Mouse (Mus musculus): ENCODE results near the gene C130079G13Rik. TPM values are rescaled to one million over a fixed set of nuclear protein-coding genes. Genes with fewer than 3 reads are reported as not detected.
"Not testable (repeated sequence)": the region's sequence is repeated elsewhere in the genome, so short reads cannot be mapped to it uniquely, and the experiment has no call there.

C130079G13Rik gene
- 0.07 and 0.10 TPM in 2 replicates for polyA plus RNA-seq (2015; fragmentation: Nextera tagmentation; extraction: Ambion mirVana)

DNA sequence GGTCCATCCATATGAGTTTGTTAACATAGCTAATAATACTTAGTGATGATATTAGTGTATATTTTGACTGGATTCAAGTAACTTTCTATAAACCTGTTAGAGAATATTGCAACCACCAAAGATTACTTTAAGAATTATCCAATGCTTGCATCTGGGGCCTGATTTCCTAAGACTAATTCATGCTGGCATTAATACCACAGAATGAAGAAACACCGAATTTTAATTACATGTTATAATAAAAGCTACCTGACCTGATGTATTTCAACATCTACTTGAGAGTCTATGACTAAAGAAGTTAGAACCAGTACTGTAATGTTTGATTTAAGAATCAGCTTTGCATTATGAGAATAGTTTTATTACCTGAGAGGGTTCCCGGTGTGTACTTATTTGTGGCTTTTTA lies at the start of gene C130079G13Rik:
TSS of gene C130079G13Rik (plus strand) at position 301 of the 400 bp plus-strand sequence.
- Histone ChIP-seq H3K27ac (no peak within 1 kb of the TSS), H3K9me3 (no peaks in the 10 kb centered on the region), H3K4me1 (no peaks in the 10 kb centered on the region), H3K4me3 (no peak within 1 kb of the TSS), H3K36me3 (no peaks in the 10 kb centered on the region), H3K4me2 (no peak within 1 kb of the TSS), H3K27me3 (no peaks in the 10 kb centered on the region), H3K9ac (no peak within 1 kb of the TSS)
- 81% methylated on average over 2 of the region's 2 CpGs for WGBS
- no peak for ATAC-seq (ENCODE audit: insufficient number of reproducible peaks, insufficient read depth, low FRiP score, low TSS enrichment, low read depth)

DNA sequence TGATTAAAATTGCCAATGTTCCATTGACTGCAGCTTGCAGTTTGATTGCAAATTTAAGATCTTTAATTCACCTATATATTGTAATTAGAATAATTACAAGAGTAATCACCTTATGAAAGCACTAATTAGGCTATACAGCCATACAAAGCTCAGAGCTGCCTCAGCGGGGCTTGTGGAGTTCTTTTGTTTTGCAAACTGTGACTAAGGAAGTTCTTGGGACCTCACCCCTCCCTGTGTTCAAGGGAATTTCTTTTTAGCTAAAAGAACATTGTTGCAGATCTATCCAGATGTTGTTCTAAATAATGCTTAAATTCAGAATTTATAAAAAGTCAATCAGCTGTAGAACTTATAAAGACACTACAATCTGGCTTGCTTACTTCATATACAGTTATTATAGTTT lies 47.4 kb upstream of the C130079G13Rik start:
- H3K27me3 ChIP-seq; H3K4me3 ChIP-seq; H3K36me3 ChIP-seq; H3K9me3 ChIP-seq; H3K27ac ChIP-seq; H3K4me1 ChIP-seq; H3K4me2 ChIP-seq; ATAC-seq (ENCODE audit: insufficient number of reproducible peaks, insufficient read depth, low FRiP score, low TSS enrichment, low read depth); H3K9ac ChIP-seq: not testable (repeated sequence)
- 25% methylated on average over 1 of the region's 1 CpGs for WGBS

DNA sequence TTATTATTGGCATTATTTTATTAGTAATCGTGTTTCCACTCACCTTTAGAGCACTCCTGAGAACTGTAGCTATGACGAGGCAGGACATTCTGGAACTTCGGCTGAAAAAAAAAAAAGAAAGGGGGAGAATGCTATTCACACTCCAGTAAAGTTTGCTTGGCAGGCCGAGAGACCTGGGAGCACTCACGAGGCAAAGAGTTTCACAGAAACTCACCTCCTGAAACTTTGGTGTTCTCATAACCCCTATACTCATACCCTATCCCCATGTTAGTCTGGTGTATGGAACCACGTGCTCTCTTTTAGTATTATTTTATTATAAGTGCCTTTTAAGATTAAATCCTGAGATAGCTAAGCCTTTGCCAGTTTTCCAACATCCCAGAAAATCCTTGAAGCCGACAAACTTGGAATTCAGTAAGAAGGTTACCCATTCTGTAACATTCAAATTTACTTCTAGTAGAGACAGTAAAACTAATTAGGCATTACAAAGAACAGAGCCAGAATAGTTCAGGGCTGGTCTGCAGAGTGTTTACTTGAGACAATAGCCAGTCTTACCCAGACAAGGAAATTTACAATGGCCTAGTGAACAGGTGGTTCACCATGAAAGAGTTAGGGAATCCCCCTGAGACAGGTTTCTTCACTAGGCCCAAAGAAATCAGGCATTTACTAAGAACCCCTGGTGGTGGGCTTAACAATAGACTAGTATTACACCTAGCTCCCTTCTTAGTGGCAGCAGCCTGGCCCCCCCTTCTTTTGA lies 45.0 kb upstream of the C130079G13Rik start:
- not testable (repeated sequence) for H3K27me3 ChIP-seq; H3K36me3 ChIP-seq; H3K27ac ChIP-seq; ATAC-seq (ENCODE audit: insufficient number of reproducible peaks, insufficient read depth, low FRiP score, low TSS enrichment, low read depth); H3K4me2 ChIP-seq; H3K4me1 ChIP-seq; H3K9ac ChIP-seq; H3K4me3 ChIP-seq; H3K9me3 ChIP-seq
- 75% methylated on average over 7 of the region's 7 CpGs for WGBS

DNA sequence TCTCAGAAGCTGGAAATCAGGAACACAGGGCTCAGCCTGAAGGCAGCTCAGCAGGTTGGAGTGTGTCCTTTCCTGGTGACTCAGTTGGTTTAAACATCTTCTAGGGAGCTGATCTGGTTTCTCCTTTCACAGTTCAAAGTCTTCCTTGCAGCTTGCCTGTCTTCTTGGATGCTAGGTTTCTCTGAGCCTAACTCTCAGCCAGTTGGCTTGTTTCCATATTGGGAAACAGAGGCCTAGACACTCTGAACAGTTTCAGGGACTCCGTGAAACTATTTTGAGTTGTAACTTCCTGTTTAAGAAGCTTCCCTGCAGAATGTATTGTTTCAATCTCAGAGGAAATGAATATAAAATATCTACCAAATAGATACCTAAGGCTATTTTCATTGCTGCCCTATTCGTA lies 31.7 kb upstream of the C130079G13Rik start:
- ATAC-seq (ENCODE audit: insufficient number of reproducible peaks, insufficient read depth, low FRiP score, low TSS enrichment, low read depth): no peak
- WGBS: 73% methylated on average over 2 of the region's 2 CpGs
- Histone ChIP-seq H3K4me2 (no peak overlapping the region), H3K9me3 (no peaks in the 10 kb centered on the region), H3K4me3 (no peak overlapping the region), H3K36me3 (no peaks in the 10 kb centered on the region), H3K27me3 (no peaks in the 10 kb centered on the region), H3K9ac (no peak overlapping the region), H3K4me1 (no peaks in the 10 kb centered on the region), H3K27ac (no peak overlapping the region)

DNA sequence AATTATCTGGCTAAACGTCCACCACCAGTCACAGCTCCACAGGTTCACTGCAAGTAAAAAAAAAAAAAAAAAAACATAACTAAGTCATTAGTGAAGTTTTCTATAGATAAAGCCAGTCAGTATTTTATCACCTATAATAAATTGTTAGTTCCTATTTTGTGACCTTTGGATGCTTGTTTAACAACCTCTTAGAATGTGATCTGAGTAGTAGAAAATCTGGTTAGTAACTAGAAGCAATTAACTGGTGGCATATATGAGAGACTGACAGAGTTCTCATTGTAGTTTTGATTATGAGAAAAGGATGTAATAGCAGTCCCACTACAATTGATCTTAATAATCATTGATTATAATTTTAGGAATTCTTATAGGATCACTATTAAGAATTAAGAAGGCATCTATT lies 9.6 kb downstream of the C130079G13Rik start:
- Histone ChIP-seq H3K27me3 (no peaks in the 10 kb centered on the region), H3K4me1 (no peaks in the 10 kb centered on the region), H3K4me2 (no peak overlapping the region), H3K4me3 (no peak overlapping the region), H3K27ac (no peak overlapping the region), H3K9ac (no peak overlapping the region), H3K9me3 (no peaks in the 10 kb centered on the region), H3K36me3 (no peaks in the 10 kb centered on the region)
- ATAC-seq (ENCODE audit: insufficient number of reproducible peaks, insufficient read depth, low FRiP score, low TSS enrichment, low read depth): no peak
- 66% methylated on average over 1 of the region's 1 CpGs for WGBS

DNA sequence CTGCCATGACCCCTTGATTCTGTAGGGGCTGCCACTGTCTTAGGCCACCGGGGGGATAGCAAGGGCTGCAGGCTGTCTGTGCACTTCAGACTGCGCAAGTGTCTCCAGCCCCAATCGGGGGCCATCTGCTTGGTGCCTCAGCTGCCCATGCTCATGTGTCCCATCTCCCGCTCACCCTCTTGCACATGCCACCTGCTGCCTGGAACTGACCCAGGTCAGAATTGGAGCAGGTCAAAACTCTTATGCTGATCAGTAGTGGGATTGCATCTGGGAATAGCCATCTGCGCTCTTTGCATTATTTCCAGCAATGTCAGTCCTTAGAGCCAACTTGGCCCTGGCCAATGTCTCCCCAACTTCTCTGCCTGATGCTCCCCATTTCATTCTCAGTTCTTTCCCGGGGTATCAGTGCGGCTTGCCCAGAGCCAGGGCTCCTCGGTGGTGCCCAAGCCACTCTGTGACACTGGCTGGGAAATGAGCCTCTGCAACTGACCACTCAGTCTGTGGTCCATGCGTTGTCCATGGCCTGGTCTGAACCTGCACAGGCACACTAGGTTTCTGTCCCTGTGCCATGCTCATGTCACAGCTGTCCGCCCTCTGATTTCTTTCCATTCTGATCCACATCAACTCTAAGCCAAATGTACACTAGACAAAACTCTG lies 22.4 kb downstream of the C130079G13Rik start:
- H3K9me3 ChIP-seq: no peaks in the 10 kb centered on the region
- H3K27ac ChIP-seq: no peak overlapping the region
- no peaks in the 10 kb centered on the region for H3K27me3 ChIP-seq
- 89% methylated on average over 10 of the region's 10 CpGs for WGBS
- no peaks in the 10 kb centered on the region for H3K36me3 ChIP-seq
- ATAC-seq (ENCODE audit: insufficient number of reproducible peaks, insufficient read depth, low FRiP score, low TSS enrichment, low read depth): no peak
- no peaks in the 10 kb centered on the region for H3K4me1 ChIP-seq
- H3K9ac ChIP-seq: no peak overlapping the region
- no peak overlapping the region for H3K4me2 ChIP-seq
- no peak overlapping the region for H3K4me3 ChIP-seq

DNA sequence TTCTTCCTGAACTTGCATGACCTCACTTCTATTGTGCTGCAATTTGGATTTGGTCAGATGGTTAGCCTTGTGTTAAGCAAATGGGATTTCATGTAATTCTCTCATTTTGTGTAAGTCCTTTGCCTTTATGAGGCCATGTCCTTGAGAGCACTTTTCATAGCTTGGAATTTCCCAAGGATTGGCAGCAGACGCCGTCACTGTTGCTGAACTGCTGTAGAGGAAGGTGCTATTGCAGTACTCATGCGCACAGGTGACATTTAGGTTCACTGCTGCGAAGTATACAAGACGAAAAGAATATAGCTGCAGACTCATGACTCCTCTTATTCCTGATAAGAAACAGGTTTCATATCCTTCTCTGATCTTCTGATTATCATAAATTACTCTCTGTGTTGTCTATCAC lies 45.9 kb downstream of the C130079G13Rik start:
- ATAC-seq (ENCODE audit: insufficient number of reproducible peaks, insufficient read depth, low FRiP score, low TSS enrichment, low read depth): no peak
- H3K4me2 ChIP-seq: no peak overlapping the region
- H3K36me3 ChIP-seq: no peaks in the 10 kb centered on the region
- H3K27ac ChIP-seq: no peak overlapping the region
- no peaks in the 10 kb centered on the region for H3K9me3 ChIP-seq
- no peak overlapping the region for H3K9ac ChIP-seq
- no peak overlapping the region for H3K4me3 ChIP-seq
- 87% methylated on average over 5 of the region's 5 CpGs for WGBS
- H3K4me1 ChIP-seq: no peaks in the 10 kb centered on the region
- H3K27me3 ChIP-seq: no peaks in the 10 kb centered on the region

DNA sequence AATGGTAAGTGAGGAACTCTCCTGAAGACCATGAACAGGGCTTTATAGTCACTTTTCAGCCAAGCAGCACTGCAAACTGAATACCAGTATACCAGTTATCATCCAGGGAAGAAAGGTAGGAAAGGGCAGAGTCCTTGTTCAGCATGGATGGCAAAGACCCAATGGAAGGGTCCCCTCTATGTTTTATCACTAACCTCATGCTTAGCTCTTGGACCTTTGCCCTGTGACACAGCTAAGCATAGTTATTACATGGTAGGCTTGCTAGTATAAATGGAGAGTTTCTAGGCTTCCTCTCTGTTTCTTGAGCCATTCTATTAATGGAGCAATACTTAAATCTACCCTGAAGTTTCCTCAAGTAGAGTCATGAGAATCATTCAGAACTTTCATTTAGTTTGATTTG lies 49.6 kb downstream of the C130079G13Rik start:
- Histone ChIP-seq H3K4me2 (no peak overlapping the region), H3K4me3 (no peak overlapping the region), H3K9ac (no peak overlapping the region), H3K9me3 (no peaks in the 10 kb centered on the region), H3K36me3 (no peaks in the 10 kb centered on the region), H3K4me1 (no peaks in the 10 kb centered on the region), H3K27me3 (no peaks in the 10 kb centered on the region), H3K27ac (no peak overlapping the region)
- ATAC-seq (ENCODE audit: insufficient number of reproducible peaks, insufficient read depth, low FRiP score, low TSS enrichment, low read depth): no peak

Other genes starting within 250 kb of the C130079G13Rik start
- gene Gm5538, start 195.4 kb upstream of the C130079G13Rik start, polyA plus RNA-seq (2015; fragmentation: Nextera tagmentation; extraction: Ambion mirVana): not detected in 2 replicates
- gene Gm8298, start 64.2 kb upstream of the C130079G13Rik start, polyA plus RNA-seq (2015; fragmentation: Nextera tagmentation; extraction: Ambion mirVana): not detected in 2 replicates
- 0.30 and 0.43 TPM in 2 replicates for gene Aadacl2, start 81.5 kb downstream of the C130079G13Rik start, polyA plus RNA-seq (2015; fragmentation: Nextera tagmentation; extraction: Ambion mirVana)
- gene Aadac, start 100.5 kb downstream of the C130079G13Rik start, polyA plus RNA-seq (2015; fragmentation: Nextera tagmentation; extraction: Ambion mirVana): 2.6 TPM in 1 of 2 replicates, not detected in the other
- 0.25 and 0.33 TPM in 2 replicates for gene Sucnr1, start 156.7 kb downstream of the C130079G13Rik start, polyA plus RNA-seq (2015; fragmentation: Nextera tagmentation; extraction: Ambion mirVana)

Data from embryonic facial prominence, embryonic 13.5 days (tissue).